Mouse (Mus musculus) CD4-positive helper T cell, adult 2 months (primary cell): ENCODE results near the gene Cep131.

Experiments
- DNase-seq: peaks from one replicate; pipeline ENCODE4 v3.0.0-alpha.2; 2012; ENCODE audit warnings: low read depth, missing footprints, low spot score

Cep131 gene

DNA sequence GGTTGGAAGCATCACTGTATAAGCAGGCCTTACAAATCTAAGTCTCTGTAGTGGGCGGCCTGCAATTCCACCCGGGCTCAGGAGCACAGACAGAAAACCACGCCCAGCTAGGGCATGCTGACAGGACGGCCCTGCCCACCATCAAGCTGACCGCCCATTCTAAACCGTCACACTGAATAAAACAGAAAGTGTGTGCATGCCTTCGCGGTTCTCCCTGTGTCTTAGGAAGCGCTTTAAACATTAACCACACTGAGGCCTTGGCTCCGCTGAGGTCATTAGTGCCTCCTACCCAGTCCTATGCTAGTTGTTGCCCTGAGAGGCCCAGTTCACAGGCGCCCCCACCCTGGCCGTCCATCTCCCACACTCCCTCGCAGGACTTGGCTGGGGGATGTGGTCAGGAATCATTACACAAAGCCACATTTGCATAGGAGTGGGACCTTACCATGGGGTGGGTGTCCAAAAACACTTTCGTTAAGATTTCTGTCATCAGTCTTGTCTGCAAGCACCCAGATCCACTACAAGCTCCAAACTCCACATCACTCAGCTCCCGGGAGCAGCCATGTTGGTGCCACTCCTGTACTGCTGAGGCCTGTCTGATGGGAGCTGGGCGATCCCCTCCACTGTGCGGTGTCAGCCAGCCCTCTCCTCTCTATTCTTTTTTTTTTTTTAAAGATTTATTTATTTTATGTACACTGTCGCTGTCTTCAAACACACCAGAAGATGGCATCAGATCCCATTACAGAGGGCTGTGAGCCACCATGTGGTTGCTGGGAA, 58.1 kb downstream of the Cep131 start:
- DNase-seq = no peak

DNA sequence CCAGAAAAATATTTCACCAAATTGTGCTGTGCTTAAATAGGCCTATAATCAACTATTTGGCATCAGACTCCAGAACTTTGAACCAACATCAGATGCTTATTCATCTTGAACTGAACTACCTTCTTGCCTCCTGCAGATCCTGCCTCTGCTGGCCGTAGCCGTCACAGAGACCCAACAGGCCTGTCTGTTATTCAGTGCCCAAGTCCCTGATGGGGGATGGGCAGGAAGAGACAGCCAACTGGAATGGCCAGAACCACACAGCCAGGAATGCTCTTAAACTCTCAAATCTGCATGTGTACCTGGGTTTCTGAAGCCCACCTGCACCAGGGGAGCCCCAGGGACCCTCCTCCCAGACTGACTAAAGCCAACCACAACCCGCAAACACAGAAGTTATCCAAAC, 59.7 kb downstream of the Cep131 start:
- no peak for DNase-seq

DNA sequence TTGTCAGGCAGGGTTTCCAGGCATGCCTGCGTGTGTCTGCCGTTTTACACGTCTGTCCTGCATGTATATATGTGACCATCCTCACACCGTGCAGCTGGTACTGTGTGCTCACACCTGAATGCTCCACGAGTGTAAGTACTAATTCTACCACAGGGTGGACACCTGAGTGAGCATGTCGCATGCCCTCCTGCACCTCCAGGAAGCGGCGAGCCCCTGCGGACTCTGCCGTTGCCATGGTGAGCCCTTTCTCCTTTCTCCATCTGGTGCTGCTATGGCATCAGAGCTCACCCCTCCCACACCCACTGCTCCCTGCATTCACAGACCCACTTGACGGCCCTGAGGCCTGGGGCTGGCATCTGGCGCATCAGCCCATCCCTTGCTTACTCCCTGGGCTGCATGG, 63.8 kb downstream of the Cep131 start:
- DNase-seq = no peak

DNA sequence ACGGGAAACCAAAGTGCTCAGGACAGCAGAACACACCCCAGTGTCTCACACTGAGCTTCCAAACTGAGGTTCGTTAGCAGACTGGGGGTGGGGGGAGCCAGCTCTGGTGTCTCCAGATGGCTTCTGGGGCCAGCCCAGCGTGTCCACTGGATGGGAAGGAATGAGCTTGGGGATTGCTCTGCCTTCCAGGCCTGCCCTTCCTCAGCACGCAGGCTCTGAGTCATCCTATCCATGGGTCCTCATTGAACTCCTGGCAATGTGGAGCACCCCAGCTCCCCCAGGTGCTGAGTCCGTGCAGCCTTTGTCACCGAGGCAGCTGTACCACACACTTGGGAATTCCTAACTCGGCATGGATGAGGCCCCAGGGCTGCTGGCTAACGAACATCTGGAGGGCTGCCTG, 64.4 kb downstream of the Cep131 start:
- DNase-seq = no peak

DNA sequence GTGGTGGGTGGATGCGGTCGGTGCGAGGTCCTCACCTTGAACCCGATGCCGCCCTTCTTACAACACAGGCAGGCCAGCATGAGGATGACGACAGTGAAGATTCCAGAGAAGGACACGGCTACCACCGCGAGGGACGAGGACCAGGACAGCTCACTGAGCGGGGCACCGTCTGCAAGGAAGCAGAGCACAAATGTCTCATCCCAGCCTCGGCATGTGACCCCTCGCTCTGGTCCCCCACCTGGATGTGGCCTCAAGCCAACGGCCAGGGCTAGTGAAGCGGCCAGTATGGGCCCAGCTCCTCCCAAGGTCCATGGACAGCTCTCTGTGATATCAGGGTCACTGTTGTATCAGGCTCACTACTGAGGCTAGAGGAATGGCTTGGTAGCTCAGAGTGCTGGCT, 65.3 kb downstream of the Cep131 start:
- no peak for DNase-seq

DNA sequence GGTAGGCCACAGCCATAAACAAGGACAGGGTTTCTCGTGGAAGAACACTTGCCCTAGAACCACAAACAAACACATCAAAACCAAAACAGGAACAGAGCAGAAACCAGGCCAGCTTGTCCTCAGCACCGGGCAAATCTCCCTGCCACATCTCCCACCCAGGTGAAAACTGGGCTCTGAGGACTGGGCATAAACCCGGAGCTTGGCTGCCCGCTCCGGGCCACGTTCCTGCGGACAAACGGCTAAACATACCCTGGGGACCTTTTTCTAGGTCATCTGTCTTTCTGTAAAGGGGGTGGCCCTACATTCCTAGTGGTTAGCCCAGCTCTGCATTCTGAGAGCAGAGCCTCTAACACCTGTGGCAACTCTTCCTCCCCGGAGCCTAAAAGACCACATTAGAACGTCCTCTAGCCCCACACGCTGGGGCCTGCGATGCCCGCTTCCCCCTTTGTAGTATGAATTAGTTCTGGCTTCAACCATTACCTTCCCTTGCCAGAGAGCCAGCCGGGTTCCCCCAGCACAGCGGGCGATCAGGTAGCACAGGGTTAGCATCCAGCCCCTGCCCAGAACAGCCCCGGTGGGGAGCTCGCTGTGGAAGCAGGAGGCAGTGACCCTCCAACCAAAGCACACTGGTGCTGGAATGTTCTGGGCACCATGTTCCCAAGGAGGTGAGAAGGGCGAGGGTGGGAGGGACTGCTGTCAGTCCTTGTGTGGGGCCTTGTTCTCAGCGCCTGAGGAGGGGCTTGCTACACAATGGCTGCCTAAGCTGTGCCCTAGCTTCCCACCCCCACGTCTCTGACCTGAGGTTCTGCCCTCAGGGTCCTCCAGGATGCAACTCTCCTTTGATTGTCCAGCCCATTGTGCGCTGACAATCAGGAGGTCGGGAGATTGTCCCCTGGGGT, 66.8 kb downstream of the Cep131 start:
- DNase-seq = no peak

DNA sequence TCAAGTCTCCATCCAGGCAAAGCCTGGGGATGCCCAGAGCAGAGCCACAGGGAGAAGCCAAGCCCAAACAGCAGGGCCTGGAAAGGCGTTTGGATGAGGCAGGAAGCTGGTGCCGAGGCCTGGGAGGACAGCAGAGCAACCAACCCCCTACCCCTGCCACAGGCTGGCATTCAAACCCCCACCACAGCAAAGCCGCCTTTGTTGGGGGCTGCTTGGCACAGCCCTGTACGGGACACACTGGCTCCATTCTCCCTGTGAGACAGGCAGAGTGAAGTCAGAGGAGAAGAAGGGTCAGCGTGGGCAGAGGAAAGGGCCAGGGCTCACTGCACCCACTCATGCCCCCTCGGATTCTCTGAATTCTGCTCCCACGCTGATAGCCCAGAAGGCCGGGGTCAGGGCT, 69.6 kb downstream of the Cep131 start:
- DNase-seq = no peak

DNA sequence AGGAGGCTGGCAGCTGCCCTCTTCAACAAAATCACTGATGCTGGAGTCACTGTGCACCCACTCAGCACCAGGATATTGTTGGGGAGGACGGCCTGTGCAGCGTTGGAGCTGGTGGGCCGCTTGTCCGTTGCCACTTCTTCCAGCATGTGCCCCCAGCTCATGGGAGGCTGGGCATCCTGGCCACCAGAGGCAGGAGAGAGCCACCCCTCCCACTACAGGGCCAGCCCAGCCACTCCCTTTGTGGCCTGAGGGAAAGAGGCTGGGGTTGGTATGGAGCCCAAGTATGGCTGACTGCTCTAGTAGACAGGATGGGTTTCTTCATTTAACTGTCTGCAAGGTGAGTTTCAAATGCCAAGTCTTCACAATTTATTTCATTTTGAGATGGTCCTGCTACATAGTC, 71.9 kb downstream of the Cep131 start:
- DNase-seq = no peak
